Mouse (Mus musculus) WW6 (cell line): ENCODE data around the gene 1700042G07Rik.

ENCODE experiments used
- DNase-seq: peaks from one replicate; pipeline ENCODE4 v3.0.0-alpha.2; 2013; ENCODE audit warnings: low read depth, low spot score

1700042G07Rik gene

GRCm38 (mm10) chr4:116162142-116162541 lies 11.0 kb upstream of the 1700042G07Rik start:
- no peak for DNase-seq

GRCm38 (mm10) chr4:116164759-116165554 lies 8.2 kb upstream of the 1700042G07Rik start:
- DNase-seq, result no peak

GRCm38 (mm10) chr4:116165708-116166407 lies 7.3 kb upstream of the 1700042G07Rik start:
- no peak for DNase-seq

GRCm38 (mm10) chr4:116167404-116167803 lies 5.8 kb upstream of the 1700042G07Rik start, which contains the start of gene Tspan1:
Gene Tspan1 (minus strand): TSS chr4:116167601.
- no peak for DNase-seq

- no peak for DNase-seq
Measured at GRCm38 (mm10) chr4:116168617-116169352, 4.4 kb upstream of the 1700042G07Rik start.

- no peak for DNase-seq
Measured at GRCm38 (mm10) chr4:116169353-116169672, 3.9 kb upstream of the 1700042G07Rik start.

GRCm38 (mm10) chr4:116173752-116174151 lies 580 bp downstream of the 1700042G07Rik start:
- no peak for DNase-seq

- DNase-seq, result no peak
Measured at GRCm38 (mm10) chr4:116174466-116175116, 1.4 kb downstream of the 1700042G07Rik start.

GRCm38 (mm10) chr4:116175136-116175535 lies 2.0 kb downstream of the 1700042G07Rik start:
- DNase-seq, result no peak

GRCm38 (mm10) chr4:116175711-116176542 lies 2.8 kb downstream of the 1700042G07Rik start:
- DNase-seq, result no peak

- DNase-seq, result no peak
Measured at GRCm38 (mm10) chr4:116176543-116176988, 3.4 kb downstream of the 1700042G07Rik start.

GRCm38 (mm10) chr4:116177140-116177539 lies 4.0 kb downstream of the 1700042G07Rik start:
- no peak for DNase-seq

- DNase-seq, result no peak
Measured at GRCm38 (mm10) chr4:116182079-116182478, 8.9 kb downstream of the 1700042G07Rik start.

GRCm38 (mm10) chr4:116182745-116183144 lies 9.6 kb downstream of the 1700042G07Rik start:
- DNase-seq, result peak; percentile 28

- no peak for DNase-seq
Measured at GRCm38 (mm10) chr4:116185083-116185482, 11.9 kb downstream of the 1700042G07Rik start.

- no peak for DNase-seq
Measured at GRCm38 (mm10) chr4:116192286-116192835, 19.2 kb downstream of the 1700042G07Rik start.

- DNase-seq, result no peak
Measured at GRCm38 (mm10) chr4:116193583-116194383, 20.6 kb downstream of the 1700042G07Rik start.

- no peak for DNase-seq
Measured at GRCm38 (mm10) chr4:116198422-116198821, 25.2 kb downstream of the 1700042G07Rik start.

GRCm38 (mm10) chr4:116204422-116204821 lies 31.2 kb downstream of the 1700042G07Rik start:
- DNase-seq, result no peak

- DNase-seq, result no peak
Measured at GRCm38 (mm10) chr4:116206531-116206930, 33.4 kb downstream of the 1700042G07Rik start.
